Mouse (Mus musculus) spleen, postnatal 10 days (tissue): ENCODE data around the gene Nova2.

Experiments
- DNase-seq, 2 experiments: peaks; one replicate each; pipeline ENCODE4 v3.0.0; 2021 to 2022; ENCODE audit warnings: low spot score in 2 of 2

Gene Nova2

GRCm38 (mm10) chr7:19007026-19007977, 81.6 kb downstream of the Nova2 start:
- DNase-seq, result no peak

GRCm38 (mm10) chr7:19010581-19010980, 84.9 kb downstream of the Nova2 start:
- no peak for DNase-seq

- no peak for DNase-seq
These were observed 86.4 kb downstream of the Nova2 start for GRCm38 (mm10) chr7:19012025-19012621.

GRCm38 (mm10) chr7:19012882-19013281, 87.2 kb downstream of the Nova2 start:
- no peak for DNase-seq

GRCm38 (mm10) chr7:19014452-19014851, 88.8 kb downstream of the Nova2 start:
- DNase-seq, result no peak
